Mouse (Mus musculus): ENCODE data around the gene Proser3.

The Proser3 gene

DNA sequence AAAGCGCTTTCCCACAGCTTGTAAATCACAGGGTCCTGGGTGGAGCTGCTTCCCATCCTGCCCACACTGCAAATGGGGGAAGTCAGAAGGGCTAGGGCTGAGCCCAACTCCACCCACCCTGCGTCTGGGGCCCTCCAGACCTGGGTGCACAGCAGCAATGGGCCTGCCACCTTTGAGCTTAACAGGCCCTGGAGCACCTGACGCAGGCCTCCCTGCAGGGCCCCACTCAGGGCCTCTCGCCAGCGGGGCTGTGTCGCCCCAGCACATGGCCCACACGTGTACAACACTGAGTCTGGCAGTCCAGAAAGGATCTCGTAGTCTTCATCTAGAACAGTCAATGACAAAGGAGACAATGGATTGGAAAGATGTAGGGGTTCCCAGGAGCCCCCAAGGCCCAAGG lies 27.9 kb upstream of the Proser3 start:
- DNase-seq (ENCODE audit: low spot score), result no peak

DNA sequence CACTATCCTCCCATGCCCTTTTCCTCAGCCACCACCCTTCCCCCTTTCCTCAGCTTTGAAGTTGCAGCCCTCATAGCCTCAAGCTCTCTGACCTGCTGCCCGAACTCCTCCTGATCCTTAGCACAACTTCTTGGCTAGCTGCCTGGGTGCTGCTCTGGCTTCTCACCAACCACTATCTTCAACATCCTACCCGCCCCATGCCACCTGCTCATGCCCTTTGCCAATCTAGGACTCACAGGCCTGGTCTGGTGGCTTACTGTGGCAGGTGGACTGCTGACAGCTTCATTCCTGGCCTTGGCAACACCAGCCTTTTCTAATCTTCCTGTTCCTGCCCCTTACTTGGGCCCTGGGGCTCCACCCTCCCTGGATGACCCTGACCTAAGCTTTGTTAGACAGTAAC lies 20.9 kb upstream of the Proser3 start:
- peak; percentile 58 for DNase-seq (ENCODE audit: low spot score)

DNA sequence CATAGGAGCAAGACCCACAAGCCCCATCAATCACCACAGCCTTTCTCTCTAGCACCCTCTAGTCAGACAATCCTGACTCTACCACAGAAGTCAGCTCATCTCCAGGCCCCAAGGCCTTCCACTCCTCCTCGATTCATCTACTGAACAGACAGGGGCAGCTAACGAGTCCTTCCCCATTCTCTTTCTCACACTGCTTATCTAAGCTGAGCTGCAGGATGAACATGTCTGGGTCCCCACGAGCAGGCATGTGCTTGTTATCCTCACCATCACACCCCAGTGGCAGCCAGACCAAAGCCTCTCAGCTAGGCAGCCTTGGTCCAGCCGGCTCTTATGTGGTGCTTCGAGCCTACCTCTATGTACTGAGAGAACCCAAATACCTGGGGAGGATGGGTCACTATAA lies 20.3 kb upstream of the Proser3 start:
- no peak for DNase-seq (ENCODE audit: low spot score)

DNA sequence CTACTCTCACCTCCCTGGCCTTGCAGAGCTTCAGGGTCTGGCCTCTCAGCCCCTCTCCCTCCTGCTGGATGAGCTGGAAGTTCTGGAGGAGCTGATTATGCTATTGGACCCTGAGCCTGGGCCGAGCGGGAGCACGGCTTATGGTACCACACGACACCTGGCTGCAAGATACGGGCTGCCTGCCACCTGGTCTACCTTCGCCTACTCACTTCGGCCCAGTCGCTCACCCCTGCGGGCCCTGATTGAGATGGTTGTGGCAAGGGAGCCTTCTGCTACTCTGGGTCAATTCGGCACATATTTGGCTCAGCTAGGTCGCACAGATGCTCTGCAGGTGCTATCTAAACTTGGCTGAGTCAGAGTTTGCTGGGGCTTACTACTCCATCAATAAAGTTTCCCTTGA lies 15.5 kb upstream of the Proser3 start:
- no peak for DNase-seq (ENCODE audit: low spot score)

DNA sequence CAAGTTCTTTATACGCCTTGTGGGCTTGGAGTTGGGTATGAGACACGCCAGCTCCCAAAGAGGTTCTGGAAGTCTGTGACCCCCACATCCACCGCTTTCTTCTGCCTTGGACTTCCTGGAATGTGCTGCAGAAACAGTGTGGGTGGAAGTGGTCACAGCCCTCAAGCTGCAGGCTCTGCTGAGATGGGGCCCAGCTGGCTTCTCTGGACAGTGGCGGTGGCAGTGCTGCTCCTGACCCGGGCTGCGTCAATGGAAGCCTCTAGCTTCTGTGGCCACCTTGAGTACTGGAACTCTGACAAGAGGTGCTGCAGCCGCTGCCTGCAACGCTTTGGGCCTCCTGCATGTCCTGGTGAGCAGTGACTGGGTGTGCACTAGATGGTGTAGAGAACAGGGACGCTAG lies 13.9 kb upstream of the Proser3 start:
- DNase-seq (ENCODE audit: low spot score), result no peak

DNA sequence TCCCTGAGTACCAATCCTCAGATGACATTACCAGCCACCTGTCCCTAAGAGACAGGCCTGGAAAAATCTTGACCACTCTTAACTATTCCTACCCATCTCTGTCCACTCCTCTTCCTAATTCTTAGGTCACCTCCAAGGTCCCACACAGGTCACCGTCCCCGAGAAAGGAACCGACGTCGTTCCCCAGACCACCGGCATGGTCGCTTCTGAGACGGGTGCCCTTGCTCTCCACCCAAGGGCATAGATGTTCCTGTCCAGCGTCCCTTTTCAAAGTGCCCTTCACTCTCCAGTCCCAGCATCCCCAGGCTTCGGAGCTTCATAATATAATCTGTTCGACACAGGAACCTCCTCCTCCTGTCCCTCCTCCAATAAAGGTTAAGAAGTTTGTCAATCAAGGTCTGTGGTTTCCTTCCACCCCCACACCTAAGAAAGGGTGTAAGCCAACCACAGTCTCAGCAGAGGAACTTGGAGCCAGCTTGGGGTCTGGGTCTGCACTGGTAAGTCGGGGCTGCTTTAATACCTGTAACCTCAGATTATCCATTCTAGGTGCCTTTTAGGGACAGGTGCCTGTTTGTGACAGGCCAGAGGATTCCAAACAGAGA lies 13.0 kb upstream of the Proser3 start, which contains the start of gene Igflr1:
Gene Igflr1 (plus strand): TSS at position 458 of the 602 bp plus-strand sequence.
- no peak for DNase-seq (ENCODE audit: low spot score)

DNA sequence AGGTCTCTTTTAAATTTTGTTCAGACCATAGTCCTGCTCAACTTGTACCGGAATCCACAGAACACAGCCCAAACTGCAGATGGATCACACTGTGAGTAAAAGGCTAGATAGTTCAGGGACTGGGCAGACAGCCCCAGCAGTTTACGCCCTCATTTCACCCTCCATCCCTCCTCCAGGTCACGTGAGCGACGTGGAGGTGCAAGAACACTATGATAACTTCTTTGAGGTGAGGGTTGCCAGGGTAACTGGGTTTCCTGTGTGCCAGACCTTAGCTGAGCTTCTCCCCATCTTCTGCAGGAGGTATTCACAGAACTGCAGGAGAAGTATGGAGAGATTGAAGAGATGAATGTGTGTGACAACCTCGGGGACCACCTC lies 11.8 kb upstream of the Proser3 start:
- peak; percentile 39 for DNase-seq (ENCODE audit: low spot score)

DNA sequence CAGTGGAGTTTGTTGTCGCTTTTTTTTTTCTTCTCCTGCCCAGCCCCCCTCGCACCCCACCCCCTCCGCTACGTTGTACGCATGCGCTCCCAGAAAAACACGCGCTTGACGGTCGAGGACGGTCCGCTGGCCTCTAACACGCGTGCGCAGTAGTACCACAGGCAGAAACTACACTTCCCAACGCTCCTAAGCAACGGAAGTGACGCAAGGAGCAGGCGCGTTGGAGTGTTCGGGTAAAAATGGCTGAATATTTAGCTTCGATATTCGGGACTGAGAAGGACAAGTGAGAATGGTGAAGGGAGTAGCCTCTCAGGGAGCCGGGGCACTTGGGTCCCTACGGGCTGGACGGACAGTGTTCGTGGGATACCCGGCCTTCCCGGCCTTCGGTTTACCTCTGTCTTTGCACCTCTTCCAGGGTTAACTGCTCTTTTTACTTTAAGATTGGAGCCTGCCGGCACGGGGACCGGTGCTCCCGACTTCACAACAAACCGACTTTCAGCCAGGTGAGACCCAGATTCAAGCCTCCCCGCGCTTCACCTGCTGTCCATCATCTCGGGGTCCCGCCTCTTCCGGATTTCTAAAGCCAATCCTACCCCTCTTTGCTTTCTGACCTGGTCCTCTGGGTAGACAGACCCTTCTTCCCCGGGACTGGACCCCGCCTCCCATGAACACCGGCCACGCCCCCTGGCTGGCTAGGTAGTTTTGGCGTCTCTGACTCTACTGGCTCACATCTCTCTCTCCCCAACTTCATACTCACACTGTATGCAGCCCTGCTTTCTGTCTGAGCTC lies 11.2 kb upstream of the Proser3 start, which contains the start of the genes U2af1l4, Gm49396 and Psenen:
Gene U2af1l4 (plus strand): TSS at position 185 of the 789 bp plus-strand sequence.
Gene Gm49396 (plus strand): TSS at position 228 of the 789 bp plus-strand sequence.
Gene Psenen (minus strand): TSS at position 511 of the 789 bp plus-strand sequence.
- DNase-seq (ENCODE audit: low spot score), result peak; percentile 86

DNA sequence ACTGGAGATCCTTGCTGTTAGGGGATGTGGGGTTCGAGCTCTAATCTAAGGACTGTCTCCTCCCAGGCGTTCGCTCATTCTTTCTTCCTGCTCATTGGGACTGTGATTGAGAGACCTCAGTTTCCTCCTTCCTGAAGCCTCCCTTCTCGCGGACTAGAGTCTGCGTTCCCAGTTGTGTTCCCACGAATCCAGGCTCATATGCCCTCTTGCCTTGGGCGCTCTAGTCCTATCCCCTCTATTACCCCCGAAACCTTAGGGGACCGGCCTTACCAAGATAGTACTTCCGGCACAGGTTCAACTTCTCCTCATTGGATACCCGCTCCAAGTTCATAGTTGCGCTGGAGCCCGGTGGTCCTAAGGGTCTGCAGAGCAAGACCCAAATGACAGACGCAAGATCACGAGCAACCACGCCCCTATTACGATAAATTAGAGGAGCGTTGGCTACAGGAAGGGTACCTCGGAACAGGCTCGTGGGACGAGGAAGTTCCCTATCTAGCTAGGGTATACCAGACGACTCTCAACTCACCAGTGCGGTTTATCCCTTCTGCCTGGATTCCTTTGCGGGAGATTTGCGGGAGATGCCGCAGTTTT lies 10.5 kb upstream of the Proser3 start:
- DNase-seq (ENCODE audit: low spot score), result no peak

DNA sequence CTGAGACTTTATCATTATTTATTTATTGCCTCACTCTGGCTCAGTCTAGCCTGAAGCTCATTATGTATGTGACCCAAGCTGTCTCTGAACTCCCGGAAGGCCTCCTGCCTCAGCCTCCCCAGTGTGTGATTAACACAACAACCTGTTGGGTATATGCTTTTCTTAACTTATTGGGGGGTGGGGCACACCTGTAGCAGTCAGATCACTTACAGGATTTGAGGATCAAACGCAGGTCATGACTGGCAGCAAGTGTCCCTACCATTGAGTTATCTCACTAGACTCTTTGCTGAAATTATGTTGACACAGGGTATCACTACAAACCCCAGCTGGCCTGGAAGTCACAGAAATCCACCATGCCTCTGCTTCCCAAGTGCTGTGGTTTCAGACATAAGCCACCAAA lies 8.2 kb upstream of the Proser3 start:
- no peak for DNase-seq (ENCODE audit: low spot score)

DNA sequence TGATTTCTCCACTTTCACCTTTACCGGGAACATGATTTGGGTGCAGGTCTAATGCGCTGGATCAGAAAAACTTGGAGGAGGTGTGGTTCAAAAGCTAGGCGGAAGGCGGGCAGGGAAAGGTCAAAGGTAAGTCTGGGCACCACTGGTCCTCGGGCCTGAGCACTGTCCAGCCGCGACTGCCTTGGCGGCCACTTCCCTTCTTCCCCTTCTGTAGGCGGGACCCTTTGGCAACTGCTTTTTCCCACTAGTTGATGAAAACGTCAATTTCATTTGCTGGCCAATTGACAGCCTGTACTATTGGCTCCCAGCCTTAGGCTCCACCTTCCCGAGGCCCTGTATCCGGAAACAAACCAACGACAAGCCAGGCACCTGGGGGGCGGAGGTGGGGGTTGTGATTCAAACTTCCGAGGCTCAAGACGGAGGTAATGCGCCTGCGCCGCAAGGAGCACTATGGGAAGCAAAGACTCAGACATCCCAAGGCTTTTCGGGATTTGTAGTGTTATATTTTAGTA lies 7.4 kb upstream of the Proser3 start, which contains the start of gene Lin37:
Gene Lin37 (minus strand): TSS at position 396 of the 512 bp plus-strand sequence.
- DNase-seq (ENCODE audit: low spot score), result peak; percentile 83

DNA sequence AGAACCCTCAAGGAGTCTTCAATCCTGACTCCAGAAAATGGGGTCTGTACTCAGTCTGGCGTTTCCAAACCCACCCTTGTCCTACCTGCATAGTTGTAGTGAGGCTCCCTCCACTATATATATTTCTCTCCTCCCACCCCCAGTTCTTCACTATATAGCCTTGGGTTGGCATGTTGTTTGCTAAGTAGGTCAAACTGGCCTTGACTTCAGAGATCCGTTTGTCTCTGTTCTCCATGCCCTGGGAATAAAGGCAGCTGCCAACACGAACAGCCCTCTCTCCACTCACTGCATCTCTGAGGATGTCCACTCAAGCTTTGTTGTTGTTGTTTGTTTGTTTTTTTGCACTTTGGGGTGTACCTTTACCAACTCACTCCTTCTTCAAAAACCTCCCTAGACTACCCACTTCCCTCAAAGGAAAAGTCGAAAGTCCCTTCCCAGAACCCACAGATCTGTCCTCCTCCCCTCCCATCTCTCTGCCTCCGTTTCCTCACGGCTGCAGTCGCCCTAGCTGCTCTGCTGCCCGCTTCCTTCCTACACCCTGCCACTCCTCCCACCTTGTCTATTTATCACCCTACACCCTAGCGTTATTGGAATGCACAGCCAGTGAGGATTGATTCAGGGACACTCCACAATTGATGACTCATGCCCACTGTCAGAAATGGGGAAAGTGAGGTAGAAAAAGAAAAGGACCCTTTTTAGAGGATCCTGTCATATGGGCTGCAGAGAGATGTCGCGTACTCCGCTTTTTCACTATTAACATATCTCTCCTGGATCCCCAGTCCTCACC lies 6.8 kb upstream of the Proser3 start:
- peak; percentile 22 for DNase-seq (ENCODE audit: low spot score)

DNA sequence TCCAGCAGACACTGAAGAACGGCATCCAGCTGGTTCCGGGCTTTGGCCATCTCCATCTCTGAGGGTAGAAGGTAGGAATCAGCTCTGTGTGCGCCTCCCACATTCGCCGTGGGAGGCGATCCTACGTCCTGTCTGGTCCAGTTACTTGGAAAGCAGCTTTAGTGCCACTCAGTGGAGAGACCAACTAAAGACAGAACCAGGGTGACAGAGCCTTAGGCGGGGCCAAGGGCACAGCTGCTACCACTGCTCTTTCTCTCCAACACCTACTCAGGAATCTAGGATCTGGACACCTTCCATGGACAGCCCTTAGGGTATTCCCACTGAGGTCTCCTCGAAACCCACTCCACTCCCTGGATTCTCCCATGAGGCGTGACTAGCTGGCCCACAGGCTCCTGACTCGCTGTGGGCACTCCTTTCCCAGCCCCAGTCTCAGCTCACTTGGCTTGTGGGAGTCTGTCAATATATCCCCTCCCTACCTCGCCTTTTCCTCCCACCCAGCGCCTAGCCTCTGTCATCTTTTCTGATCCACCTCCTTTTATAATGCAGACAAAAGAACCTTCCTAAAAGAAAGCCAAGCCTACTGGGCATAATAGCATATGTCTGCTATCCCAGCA lies 5.9 kb upstream of the Proser3 start:
- no peak for DNase-seq (ENCODE audit: low spot score)

DNA sequence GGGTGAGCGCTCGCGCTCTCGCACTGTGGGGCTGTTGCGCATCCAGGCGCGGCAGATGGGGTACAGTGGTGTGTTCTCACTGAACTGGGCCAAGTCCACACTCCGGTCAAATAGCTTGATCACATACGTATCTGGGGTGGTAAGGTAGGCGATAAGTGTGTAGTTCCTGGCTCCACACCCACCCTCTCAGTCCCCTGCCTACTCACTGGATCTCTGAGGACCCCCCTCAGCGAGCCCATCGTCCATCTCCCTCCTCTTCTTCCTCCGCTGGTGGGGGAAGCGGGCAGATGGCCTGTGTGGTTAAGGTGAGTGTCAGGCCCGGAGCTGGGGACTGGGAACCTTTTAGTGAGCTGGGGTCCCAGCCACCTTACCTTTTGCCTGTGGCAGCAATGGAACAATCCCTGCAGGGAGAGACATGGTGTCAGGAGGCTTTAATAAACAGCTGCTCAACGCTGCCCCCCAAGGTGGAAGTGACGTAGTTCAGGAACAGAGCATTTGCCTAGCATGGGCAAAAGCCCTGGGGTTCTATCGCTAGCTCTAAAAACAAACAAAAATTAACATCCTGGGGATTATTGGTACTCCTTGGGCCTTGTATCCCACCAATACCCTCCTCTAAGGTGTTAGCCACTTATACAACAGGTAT lies 4.9 kb upstream of the Proser3 start:
- DNase-seq (ENCODE audit: low spot score), result no peak

DNA sequence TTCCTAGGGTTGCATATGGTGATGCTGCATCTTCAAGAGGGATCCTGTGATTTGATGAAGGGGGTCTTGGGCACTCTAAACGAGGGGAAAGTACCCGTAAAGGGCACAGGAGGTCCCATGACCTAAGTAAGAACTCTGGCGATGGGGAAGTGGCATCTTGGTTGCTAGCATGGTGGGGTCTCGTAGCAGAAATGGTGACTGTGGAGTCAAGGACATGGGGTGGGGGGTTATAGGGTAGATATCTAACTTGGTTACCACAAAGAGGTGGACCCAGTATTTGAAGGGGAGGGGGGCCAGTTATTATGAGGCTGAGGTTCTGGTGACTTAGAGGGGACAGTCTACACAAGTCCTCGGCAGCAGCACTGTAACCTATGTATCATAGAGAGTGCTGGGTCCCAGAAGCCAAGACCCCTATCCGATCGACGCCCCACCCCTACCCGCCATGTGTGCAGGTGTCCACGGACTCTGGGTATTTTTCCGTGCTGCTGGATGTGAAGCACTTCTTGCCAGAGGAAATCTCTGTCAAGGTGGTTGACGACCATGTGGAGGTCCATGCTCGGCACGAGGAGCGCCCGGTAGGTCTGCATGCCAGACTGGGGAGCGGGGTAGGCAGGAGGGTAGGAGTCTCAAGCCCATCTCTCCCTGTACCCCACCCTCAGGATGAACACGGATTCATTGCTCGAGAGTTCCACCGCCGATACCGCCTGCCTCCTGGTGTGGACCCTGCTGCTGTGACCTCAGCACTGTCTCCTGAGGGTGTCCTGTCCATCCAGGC lies 1.9 kb upstream of the Proser3 start:
- no peak for DNase-seq (ENCODE audit: low spot score)

DNA sequence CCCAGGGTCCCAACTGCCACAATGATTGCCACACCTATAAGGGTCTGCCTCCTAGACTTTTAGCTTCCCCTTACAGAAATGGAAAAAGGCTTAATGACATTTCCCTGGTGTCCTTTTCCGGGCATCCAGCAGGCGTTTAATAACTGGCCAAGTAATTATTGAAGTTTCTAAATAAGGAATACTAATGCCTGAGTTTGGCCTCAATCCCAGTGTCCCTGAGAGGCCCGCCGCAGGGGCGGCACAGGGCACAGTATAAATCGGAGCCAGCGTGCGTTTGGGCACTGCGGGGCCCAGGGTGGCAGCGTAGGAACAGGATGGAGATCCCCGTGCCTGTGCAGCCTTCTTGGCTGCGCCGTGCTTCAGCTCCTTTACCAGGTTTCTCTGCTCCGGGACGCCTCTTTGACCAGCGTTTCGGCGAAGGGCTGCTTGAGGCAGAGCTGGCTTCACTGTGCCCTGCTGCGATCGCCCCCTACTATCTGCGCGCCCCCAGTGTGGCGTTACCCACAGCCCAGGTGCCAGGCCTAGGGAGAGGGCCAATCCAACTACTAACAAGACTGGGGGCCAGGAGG lies 1.0 kb upstream of the Proser3 start:
- DNase-seq (ENCODE audit: low spot score), result peak; percentile 39

DNA sequence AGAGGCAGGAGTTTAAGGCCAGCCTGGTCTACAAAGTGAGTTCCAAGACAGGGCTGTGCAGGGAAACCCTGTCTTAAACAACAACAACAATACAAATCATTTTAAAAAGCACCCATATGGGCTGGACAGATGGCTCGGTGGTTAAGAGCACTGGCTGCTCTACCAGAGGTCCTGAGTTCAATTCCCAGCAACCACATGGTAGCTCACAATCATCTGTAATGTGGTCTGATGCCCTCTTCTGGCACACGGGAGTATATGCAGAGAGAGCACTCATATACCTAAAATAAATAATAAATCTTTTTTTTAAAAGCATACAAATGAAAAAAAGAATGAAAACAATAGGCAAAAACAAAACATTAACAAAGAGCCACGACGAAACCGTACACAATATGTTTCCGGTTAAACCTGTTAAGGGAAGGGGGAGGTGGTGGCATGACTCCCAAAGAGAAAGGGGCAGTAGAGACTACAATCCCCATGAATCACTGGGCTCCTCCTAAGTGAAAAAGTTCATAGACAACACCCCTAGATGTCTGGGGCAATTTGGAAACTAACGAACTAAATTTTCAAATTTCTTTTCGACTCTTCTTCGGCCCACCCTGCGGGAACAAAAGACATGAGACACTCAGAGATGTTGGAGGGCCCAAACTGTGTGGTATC lies 526 bp downstream of the Proser3 start:
- DNase-seq (ENCODE audit: low spot score), result no peak

DNA sequence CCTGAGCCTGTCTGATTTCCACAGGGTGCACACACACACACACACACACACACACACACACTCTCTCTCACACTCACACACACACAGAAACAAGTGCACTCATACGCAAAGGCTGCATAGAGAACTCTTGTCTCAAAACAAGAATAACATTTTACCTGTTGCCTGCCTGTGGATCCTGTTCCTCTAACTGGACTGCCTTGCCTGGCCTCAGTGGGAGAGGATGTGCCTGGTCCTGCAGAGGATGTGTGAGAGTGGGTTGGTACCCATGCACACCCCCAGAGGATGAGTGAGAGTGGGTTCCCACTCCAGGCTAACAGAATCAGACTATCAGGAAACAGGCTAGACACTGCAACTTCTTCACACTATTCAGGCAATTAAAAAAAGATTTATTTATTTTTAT lies 1.5 kb downstream of the Proser3 start:
- no peak for DNase-seq (ENCODE audit: low spot score)

DNA sequence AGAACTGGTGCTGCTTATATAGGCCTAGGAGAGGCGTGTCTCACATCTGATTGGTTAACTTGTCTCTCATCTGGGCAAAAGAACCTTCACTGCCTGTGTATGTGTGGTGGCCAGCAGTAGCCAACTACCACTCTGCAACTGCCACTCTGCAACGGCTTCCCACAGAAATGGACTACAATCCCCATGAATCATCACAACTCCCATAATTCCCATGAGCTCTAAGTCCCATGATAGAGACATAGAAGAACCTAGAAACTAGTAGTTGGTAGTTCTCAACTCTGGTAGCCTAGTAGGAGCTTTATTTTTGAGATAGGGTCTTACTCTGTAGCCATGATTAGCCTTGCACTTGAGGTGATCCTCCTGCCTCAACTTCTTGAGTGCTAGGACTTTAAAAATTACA lies 2.2 kb downstream of the Proser3 start:
- DNase-seq (ENCODE audit: low spot score), result no peak

Measured in spleen, adult 12 weeks (tissue).